Mouse (Mus musculus): ENCODE data around the gene U90926.

U90926 gene

DNA sequence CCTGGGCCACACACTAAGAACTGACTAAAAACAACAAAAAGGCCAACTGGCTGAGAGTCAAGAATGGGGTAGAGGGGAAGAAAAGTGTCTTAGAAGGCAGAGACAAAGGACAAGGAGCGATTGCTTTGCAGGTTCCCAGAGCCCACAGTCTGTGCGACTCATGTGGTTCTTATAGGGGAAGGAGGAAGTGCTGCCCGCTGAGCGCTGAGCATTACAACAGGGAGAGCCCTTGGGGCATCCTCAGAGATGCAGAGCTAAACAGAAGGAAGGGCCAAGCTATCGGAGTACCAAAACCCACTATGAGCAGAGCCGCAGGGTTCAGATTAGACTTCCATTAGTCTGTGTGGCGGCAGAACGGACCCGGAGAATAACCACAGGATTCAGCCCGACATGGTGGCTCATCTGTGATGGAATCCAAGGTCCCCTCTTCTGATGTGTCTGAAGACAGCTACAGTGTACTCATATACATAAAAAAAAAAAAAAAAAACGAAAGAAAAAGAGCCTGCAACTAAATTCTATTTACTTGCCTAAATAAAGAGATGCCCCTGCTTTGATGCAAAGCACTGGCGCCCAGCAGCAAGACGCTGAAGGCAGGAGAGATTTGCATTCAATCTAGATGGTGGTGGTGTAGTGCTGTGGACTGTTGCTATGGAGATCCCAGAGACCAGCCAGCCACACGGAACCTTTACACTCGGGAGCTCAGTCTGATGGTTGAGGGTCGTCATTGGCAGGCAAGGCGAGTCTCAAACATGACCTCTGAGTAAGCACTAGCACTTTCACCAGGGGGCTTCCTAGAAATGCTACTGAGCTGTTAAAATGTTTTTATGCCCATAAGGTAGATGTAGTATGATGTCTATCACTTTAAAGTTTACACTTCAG, 3.9 kb upstream of the U90926 start:
- no peak for DNase-seq (ENCODE audit: low spot score in 2 of 2)

DNA sequence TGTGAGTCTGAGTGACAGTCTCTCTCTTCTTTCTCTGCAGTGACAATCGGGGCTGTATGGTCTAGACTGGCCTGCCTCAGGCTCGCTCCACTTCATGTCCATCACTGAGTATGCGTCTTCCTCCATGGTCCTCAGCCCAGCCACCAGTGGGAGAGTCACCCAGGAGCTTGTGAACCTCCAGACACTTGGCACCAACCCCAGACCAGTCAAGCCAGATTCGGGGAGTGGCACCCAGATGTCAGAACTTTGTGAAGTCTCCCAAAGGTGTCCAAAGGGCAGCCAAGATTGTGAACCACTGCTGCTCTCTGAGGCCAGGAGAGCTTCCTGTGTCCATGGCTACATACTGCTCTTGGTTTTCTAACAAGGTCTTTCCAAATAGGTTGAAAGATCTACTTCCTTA, 3.0 kb downstream of the U90926 start:
- DNase-seq (ENCODE audit: low spot score in 2 of 2) = no peak

DNA sequence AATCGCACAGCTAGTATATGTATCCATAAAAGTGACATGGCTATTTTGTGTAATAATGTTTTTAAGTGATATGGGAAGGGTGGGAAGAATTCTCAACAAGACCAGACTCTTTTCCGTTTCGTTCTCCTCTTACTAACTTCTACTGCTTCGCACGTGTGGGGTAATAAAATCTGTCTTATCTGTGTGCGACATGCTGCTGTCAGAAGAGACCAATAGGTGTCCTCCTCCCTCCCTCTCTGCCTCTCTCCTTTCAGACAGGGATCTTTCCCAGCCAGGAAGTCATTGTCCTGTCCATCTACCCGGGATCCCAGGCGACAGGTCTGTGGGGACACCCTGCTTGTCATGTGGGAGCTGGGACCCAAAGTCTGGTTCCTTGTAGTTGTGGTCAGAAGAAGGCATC, 5.0 kb downstream of the U90926 start:
- DNase-seq (ENCODE audit: low spot score in 2 of 2) = no peak

DNA sequence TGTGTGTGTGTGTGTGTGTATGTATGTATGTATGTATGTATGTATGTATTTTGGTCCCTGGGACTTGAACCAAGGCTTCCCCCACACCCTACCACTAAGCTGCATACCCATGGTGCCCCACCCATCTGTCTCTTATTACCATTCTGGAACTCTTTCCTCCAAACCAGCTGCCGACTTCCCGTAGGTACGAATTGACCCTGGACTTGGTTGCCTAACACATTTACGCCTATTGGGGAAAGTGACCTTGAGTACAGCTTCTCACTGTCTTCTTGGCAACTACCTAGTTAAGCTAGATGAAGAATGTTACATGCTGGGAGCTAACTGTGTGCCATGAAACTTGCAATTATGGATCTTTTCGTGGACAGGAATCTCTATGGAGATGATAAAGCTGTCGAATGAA, 9.1 kb downstream of the U90926 start:
- DNase-seq (ENCODE audit: low spot score in 2 of 2) = no peak

DNA sequence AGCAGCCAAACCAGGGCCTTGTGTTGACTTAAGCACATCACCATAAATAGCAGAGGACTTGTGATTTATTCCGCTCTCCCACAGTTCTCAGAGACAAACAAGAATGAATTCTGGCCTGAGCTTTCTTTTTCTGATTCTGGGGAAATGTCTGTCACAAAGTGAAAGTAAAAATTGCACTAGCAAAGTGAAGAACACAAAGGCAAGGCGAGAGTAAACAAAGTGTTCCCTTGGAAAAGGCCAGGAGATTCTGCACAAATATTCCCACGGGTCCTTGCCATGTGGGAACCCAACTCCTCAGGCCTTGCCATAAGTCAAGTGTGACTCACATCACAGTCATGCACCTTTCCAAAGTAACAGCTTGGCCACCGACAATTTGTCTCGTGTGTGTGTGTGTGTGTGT, 9.5 kb downstream of the U90926 start:
- DNase-seq (ENCODE audit: low spot score in 2 of 2) = no peak

DNA sequence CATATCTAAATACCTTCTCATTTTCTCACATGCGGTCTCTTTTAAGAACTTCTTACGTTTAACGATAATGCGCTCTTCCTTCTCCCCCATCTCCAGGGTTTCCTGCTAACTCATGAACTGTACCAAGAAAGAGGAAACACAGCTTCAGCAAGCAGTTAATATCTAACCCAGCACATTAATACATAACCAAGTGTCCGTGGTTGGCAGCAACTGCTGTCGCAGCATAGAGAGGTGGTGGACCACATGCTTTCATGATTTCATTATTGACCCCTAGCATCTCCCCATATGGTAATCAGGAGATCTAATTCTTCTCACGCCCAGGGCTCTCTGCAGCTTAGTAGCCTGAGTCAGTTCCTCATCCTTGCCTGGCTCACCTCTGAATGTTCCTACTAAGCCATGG, 10.0 kb downstream of the U90926 start:
- DNase-seq (ENCODE audit: low spot score in 2 of 2) = no peak

DNA sequence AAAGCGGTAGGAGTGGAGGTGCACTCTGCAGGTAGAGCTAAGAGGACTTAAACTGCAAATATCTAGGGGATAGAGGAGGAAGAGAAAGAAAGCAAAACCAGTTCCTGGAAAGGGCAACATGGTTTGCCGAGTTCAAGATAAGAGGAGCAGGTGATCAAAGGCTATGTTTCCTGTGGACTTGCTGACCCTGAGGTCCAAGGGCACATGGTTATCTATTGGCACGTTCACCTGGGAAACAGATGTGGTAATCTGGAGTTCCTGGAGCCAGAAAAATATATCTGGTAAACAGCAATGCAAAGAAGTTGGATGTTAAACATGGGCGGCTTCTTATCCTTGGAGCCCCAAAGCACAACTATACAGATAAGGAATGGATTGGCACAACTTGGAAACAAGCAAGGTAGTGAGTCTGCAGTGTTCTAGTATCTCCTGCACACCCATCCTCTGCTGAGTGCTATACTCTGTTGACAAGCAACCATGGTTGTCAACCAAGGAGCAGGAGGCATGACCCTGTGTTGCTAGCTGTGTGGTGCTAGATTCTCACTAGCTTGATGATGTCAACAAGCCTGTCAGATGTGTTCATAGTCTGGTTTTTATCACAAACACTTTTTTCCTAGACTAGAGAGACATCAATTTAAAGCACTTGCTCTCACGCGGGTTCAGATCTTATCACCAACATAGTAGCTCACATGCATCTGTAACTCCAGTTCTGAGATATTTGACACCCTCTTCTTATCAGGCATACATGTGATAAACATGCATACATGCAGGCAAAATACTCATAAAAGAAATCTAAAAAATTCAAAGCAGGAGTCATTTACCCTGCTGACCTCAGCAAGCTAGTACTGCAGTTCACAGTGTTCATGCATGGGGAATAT, 10.8 kb downstream of the U90926 start:
- DNase-seq (ENCODE audit: low spot score in 2 of 2) = no peak

DNA sequence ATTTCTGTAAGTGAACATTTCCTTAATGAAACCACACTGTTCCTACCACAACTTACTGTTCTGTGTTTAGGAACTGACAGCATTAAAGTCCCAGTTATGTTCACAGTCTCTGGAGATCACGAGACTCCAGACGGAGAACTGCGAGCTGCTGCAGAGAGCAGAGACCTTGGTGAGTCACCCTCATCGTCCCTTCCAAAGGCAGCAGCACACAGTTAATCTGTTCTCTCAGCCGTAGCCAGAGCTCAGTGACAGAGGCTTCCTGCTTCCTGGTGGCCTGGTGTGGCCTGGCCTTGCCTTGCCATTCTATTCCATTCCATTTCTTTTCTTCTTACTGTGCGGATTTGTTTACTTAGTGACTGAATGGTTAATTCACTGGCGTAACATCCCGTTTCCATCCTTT, 16.9 kb downstream of the U90926 start:
- DNase-seq (ENCODE audit: low spot score in 2 of 2) = no peak

DNA sequence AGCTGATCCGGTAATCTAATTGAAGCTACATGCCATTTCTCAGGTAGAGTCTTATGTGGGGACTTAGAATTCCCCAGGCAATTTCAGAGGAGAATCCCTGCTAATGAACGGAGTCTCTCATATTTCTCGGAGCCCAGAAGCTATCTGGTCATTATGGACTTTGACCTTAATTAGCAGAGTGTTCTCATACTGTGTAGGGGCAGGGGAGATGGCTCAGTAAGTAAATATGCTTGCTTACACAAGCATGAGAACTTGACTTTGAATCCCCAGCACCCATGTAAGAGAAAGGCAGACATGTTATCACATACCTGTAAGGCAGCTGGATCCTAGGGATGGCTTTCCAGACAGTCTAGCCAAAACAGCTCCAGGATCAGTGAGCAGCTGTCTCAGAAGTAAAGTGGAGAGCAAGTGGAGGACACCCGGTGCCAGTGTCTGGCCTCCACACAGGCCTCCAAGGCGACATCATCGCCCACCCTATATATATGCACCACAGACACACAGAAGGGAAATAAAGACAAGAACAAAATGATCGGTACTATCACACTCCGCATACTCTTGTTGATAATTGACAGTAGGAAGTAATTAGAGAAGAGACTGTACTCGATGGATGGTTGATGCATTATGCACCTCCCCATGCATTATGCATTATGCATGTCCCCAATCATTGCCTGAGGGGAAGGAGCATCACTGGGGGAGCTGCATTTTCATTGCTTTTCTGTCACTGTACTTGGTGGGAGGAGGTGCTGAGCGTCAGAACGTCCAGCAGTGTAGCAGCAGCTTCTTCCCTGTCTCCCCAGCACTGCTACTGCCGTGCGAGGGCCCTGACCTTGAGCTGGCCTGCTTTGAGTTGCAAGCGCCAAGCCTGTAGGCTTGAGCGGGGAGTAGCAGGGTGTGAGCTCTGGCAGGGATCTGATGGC, 18.1 kb downstream of the U90926 start:
- no peak for DNase-seq (ENCODE audit: low spot score in 2 of 2)

DNA sequence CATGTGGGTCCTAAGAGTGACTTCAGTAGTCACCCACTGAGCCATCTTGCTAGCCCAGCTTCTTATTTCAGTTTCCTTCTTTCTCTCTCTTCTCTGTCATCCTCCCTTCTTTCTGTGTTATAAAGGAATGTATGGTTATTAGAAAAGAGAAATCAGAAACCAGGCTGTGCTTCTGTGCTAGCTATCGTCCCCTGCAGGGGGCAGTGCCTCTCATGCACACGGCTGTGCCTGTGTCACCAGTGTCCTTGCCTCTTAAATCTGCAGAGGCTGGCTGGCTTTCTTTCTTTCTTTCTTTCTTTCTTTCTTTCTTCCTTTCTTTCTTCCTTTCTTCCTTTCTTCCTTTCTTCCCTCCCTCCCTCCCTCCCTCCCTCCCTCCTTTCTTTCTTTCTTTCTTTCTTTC, 19.5 kb downstream of the U90926 start:
- DNase-seq (ENCODE audit: low spot score in 2 of 2) = peak in 1 of 2 experiments; percentile 42

DNA sequence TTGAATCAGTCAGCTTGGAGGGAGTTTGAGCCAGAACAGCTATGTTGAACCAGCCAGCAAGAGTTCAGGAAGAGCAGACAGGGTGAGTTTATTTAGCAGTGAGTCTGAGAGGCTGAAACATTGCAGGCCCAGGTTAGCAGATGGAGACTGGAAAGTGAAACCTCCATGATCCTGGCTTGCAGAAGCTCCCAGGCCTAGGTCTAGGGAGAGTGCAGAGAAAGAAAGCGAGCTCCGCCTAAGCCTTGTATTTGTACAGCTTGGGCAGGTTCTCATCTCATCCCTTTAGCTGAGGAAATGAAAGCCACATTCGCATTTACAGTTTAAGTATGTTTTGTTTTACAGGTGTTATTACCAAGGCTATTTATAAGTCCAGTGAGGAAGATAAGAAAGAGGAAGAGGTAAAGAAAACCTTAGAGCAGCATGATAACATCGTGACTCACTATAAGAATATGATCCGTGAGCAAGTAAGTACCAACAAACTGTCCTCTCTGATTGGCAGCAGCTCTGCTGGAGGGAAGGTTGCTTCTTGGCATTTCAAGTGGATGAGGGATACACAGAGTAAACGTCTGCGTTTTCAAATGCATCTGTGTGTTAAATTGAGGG, 26.2 kb downstream of the U90926 start:
- DNase-seq (ENCODE audit: low spot score in 2 of 2) = no peak

DNA sequence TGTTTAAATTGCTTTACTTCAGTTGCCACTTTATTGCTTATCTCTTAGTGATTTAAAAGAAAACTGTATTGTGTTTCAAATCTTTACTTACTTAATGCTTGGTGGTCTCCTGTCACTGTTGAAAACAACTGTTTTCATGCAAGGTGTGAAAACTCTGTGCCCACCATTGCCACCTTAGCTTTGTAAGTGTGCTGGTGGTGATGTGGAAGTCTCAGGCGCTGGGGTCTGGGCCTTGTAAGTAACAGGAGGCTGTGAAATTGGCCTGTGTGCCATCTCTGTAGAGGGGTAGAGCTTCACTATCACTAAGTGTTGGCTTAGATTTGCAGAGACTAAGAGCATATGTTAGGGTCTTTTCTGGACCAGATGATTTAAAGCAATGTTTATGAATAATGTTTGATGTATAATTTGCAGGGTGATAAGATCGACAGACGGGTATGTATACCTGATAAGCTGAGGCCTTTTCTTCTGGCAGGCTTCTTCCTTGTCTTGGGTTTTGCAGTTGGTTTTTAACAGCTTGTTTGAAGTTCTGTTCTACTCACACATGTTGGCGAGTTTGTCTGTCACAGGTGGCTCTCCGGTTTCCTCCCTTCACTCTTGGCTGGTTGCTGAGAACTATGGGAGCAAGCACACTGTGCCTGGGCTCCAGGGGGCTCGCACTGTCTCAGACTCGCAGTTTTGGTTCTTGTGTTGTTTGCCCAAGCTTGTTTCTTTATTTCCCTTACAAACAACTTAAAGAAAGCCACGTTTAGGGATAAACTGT, 32.0 kb downstream of the U90926 start:
- peak; percentile 67 to 68 for DNase-seq (ENCODE audit: low spot score in 2 of 2)

DNA sequence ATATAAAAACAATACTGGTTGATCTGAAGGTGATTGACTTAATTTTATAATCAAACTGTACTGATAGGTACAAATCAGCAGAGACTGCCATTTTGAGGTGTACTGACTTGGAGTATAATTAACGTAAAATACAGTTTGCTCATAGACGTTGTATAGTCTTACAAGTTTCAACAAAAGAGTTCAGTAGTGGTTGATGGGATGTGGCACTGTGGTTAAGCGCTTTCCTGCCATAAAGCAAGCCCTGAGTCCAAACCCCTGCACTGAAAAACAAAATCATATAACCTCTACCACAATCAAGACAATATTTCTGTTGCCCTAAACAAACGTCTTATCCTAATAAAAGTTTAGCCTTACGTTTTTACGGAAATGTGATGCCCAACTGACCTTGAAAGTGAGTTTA, 49.2 kb downstream of the U90926 start:
- DNase-seq (ENCODE audit: low spot score in 2 of 2) = no peak
